Mouse (Mus musculus) kidney, postnatal 0 days (tissue): ENCODE measurements around the gene Ube3b. TPM values are rescaled to one million over a fixed set of nuclear protein-coding genes. Genes with fewer than 3 reads are reported as not detected.
A peak's percentile ranks its signal among the peaks of the same experiment; 100 is the strongest.

Source experiments
- ATAC-seq: fragments of 200-750 bp; cut with Nextera tagmentation; replicated peaks from 2 replicates; pipeline ENCODE4 v1.8.0; 2017; ENCODE audit warnings: low read depth, moderate number of reproducible peaks, moderate TSS enrichment, moderate library complexity; ENCODE audit not compliant: low FRiP score
- DNase-seq: peaks from one replicate; pipeline ENCODE4 v3.0.0-alpha.2; 2016; ENCODE audit warnings: low spot score
- H3K27ac ChIP-seq: fragments of 300-500 bp; sonication (generic); 2 replicates; pipeline ENCODE4 v1.5.1; 2014; ENCODE audit warnings: mild to moderate bottlenecking
- H3K27me3 ChIP-seq: fragments of 300-500 bp; sonication (generic); 2 replicates; pipeline ENCODE4 v1.6.1; 2014; ENCODE audit warnings: low read length, mixed read lengths; ENCODE audit not compliant: insufficient read depth
- H3K36me3 ChIP-seq: fragments of 300-500 bp; sonication (generic); 2 replicates; pipeline ENCODE4 v1.6.1; 2014; ENCODE audit warnings: low read length, mixed read lengths; ENCODE audit not compliant: insufficient read depth
- H3K4me1 ChIP-seq: fragments of 300-500 bp; sonication (generic); replicated peaks from 2 replicates; pipeline ENCODE4 v1.6.1; 2014; ENCODE audit warnings: antibody characterized with exemption, low read length, mixed read lengths; ENCODE audit not compliant: insufficient read depth
- H3K4me2 ChIP-seq: fragments of 300-500 bp; sonication (generic); 2 replicates; pipeline ENCODE4 v1.6.1; 2014; ENCODE audit warnings: mild to moderate bottlenecking, low read length, moderate library complexity, mixed read lengths
- H3K4me3 ChIP-seq: fragments of 300-500 bp; sonication (generic); replicated peaks from 2 replicates; pipeline ENCODE4 v1.5.1; 2014; ENCODE audit warnings: low read depth, low read length
- H3K9ac ChIP-seq: fragments of 300-500 bp; sonication (generic); 2 replicates; pipeline ENCODE4 v1.6.1; 2014; ENCODE audit warnings: low read depth, low read length
- H3K9me3 ChIP-seq: fragments of 300-500 bp; sonication (generic); replicated peaks from 2 replicates; pipeline ENCODE4 v1.6.1; 2016; ENCODE audit warnings: low read length, inconsistent platforms, mixed read lengths
- CTCF ChIP-seq: IDR thresholded peaks from 2 replicates; pipeline ENCODE4 v1.5.1; 2016; ENCODE audit warnings: antibody characterized with exemption, low read depth, mild to moderate bottlenecking, moderate library complexity
- WGBS: fragments of 180-500 bp; shearing (Covaris S2); extraction: QIAGEN DNeasy Blood & Tissue Kit; methylation state at CpG from one replicate; pipeline ENCODE4 v1.1.7; 2014; 5-methylcytosine and 5-hydroxymethylcytosine counted together
- polyA plus RNA-seq: library from polyadenylated mRNA; unstranded; fragments of >200 nt; fragmentation: Nextera tagmentation; extraction: Ambion mirVana; gene quantifications from 2 replicates; pipeline ENCODE4 v1.2.1, GENCODE M21; 2015

Ube3b gene
- polyA plus RNA-seq, 1 experiment from 2014 or later = 28.6 TPM

DNA sequence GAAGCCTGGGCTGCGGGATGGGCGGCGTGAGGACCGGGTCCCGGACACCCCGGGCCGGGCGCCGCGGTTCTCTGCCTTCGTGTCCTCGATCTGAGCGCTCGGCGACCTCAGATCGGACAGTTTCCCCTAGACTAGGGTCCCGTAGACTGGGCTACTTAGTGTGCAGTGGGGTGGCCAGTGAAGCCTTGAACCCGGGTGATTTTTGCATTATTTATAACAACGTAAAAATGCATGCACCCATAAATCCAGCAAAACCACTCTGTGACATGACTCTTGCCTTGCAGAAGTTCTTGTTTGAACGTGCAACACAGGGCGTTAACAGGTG, 63.9 kb downstream of the Ube3b start:
- Histone ChIP-seq H3K4me2 (peak overlapping the region; percentile 74), H3K4me3 (peak overlapping the region; percentile 74), H3K27ac (no peak overlapping the region), H3K36me3 (0 out of 2 replicates have a peak, but pooled peaks cover 4% of the 10 kb centered on the region), H3K27me3 (no peaks in the 10 kb centered on the region), H3K4me1 (peaks cover 12% of the 10 kb centered on the region), H3K9ac (peak overlapping the region; percentile 74), H3K9me3 (no peaks in the 10 kb centered on the region)
- WGBS = under 1% methylated on average over 21 of the region's 21 CpGs
- TF ChIP-seq CTCF = no peak
- ATAC-seq = no peak
- no peak for DNase-seq

DNA sequence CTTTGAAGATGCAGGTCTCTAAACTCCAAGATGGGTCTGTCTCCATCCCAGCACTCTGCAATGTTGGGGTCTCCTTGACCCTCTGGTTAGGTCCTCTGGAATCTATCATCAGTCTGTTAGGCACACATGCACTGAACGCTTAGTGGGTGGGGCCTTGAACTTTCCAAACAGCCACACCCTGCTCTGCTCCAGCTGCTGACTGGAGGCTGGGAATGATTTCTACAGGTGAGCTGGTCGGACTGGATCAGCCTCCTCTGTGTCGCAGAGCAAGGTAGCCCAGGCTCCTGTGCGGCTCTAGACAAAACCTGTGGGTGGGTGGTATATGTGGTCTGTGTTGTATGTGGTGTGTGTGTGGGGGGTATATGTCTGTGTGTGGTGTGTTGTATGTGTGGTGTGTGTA, 68.6 kb downstream of the Ube3b start:
- no peak overlapping the region for H3K27ac ChIP-seq
- H3K4me2 ChIP-seq = no peak overlapping the region
- no peak for TF ChIP-seq CTCF
- H3K36me3 ChIP-seq = 0 out of 2 replicates have a peak, but pooled peaks cover 10% of the 10 kb centered on the region
- H3K27me3 ChIP-seq = no peaks in the 10 kb centered on the region
- 85% methylated on average over 4 of the region's 4 CpGs for WGBS
- DNase-seq = no peak
- no peaks in the 10 kb centered on the region for H3K9me3 ChIP-seq
- ATAC-seq = no peak
- H3K9ac ChIP-seq = no peak overlapping the region
- H3K4me1 ChIP-seq = peaks cover 8% of the 10 kb centered on the region
- no peak overlapping the region for H3K4me3 ChIP-seq

DNA sequence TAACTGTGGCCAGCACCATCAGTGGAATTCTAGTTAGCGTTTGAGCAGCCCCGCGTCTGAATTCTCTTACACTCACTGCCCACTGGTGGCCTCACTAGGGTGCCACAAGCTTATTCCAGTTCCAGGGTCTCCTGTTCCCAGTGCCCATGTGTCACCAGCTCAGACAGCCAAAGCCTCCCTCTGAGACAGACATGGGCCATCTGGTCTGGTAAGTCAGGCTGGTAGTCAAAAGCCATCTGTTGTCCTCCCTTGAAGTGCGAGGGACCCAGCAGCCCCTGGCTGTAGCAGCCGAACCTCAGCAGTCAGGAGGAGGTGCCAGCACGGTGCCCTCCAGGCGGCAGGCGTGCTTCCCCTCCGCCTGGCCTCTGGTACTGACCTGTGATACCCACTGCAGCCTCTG, 75.9 kb downstream of the Ube3b start:
- Histone ChIP-seq H3K27me3 (no peaks in the 10 kb centered on the region), H3K4me3 (no peak overlapping the region), H3K4me1 (peaks cover 4% of the 10 kb centered on the region; the same call in 1 of the 2 replicates), H3K9me3 (no peaks in the 10 kb centered on the region), H3K4me2 (no peak overlapping the region), H3K27ac (no peak overlapping the region), H3K9ac (no peak overlapping the region), H3K36me3 (0 out of 2 replicates have a peak, but pooled peaks cover 6% of the 10 kb centered on the region)
- WGBS = 48% methylated on average over 9 of the region's 9 CpGs
- peak; percentile 35; the same call in 1 of the 2 replicates for ATAC-seq
- DNase-seq = peak; percentile 79
- peak; percentile 37; the same call in 1 of the 2 replicates for TF ChIP-seq CTCF

DNA sequence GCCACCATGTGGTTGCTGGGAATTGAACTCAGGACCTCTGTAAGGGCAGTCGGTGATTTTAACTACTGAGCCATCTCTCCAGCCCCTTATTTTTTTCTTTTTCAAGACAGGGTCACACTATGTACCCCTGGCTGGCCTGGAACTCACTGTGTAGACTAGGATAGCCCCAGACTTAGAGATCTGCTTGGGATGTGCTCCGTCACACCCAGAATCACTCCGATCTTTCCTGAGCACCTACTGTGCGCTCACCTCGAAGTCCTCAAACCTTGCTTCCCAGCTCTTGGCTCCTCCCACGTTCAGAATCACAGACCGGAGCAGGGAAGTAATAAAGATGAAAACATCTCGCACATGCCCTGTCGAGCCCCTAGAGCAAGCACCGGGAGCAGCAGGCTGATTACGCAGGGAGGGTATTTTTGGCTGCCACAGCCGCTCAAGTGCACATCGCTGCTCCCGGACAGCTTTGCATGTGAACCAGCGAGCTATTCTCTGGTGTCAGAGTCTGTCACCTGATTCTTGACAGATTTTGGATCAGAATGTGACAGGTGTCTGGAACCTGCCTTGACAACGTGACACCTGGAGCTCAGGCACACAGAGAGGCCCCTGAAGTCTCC, 76.7 kb downstream of the Ube3b start:
- Histone ChIP-seq H3K27ac (no peak overlapping the region), H3K4me3 (no peak overlapping the region), H3K9me3 (no peaks in the 10 kb centered on the region), H3K36me3 (0 out of 2 replicates have a peak, but pooled peaks cover 6% of the 10 kb centered on the region), H3K9ac (no peak overlapping the region), H3K4me1 (peaks cover 4% of the 10 kb centered on the region; the same call in 1 of the 2 replicates), H3K4me2 (no peak overlapping the region), H3K27me3 (no peaks in the 10 kb centered on the region)
- DNase-seq = no peak
- no peak for ATAC-seq
- WGBS = 53% methylated on average over 16 of the region's 16 CpGs
- no peak for TF ChIP-seq CTCF

DNA sequence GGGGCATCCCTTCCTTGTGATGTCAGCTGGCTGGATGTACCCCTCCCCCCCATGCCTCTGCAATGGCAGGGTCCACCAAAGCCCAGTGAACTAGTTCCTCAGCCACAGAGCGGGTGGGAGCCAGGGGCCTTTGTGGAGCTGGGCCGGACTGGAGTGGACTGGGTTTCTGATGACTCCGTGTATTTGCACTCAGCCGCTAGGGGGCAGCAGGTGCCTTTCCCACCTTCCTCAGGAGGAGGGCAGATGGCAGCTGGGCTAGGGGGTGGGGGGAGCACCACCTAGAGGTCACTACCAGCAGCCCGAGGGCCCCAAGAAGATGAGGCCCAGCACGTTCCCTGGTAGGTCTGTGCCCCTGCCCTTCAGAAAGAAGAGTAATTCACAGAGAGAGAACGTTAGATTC, 80.8 kb downstream of the Ube3b start:
- Histone ChIP-seq H3K9ac (no peak overlapping the region), H3K27me3 (no peaks in the 10 kb centered on the region), H3K4me3 (no peak overlapping the region), H3K27ac (no peak overlapping the region), H3K4me2 (no peak overlapping the region), H3K36me3 (no peaks in the 10 kb centered on the region), H3K9me3 (no peaks in the 10 kb centered on the region), H3K4me1 (peaks cover 6% of the 10 kb centered on the region; the same call in 1 of the 2 replicates)
- ATAC-seq (peak; percentile 70), DNase-seq (peak; percentile 79)
- WGBS = 8% methylated on average over 7 of the region's 7 CpGs
- peak; percentile 96 for TF ChIP-seq CTCF

DNA sequence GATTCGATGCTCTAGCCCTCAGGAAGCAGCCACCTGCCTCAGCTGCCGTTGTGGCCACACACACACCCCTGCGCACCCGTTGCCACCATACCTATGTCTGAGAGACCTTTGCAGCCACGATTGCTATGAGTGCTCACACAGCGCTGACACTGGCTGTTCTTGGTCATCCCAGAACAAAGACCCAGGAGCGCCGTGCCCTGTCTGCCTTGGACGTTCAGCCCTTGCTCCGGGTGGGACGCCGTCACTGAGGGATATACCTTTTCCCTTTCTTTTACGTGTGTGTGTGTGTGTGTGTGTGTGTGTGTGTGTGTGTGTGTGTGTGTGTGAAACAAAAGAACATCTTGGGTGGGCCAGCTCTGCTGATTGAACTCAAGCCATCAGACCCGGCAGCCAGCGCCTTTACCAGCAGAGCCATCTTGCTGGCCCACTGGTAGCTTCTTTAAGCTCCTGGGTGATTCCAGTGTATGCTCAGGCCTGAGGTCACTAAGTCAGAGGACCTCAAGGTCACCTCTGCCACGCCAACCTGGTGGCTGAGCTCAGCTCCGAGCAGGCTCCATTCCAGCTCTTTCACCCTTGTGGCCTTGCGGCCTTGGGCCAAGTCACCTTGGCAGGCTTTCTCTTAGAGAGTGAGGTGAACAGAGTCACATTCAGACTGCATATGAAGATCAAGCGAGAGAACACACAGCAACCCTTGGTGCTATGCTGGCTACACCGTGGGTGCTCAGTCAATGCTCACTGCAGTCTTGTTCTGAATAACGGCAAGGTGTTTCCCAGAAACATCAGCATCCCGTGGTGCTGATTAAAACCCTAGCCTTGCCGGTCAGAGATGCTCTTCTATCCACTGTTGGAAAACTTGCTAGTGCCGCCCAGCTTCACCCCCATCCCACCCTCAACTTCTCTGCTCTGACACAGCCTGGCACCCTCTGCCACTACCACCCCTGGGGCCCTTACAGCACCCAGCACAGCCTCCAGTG, 81.9 kb downstream of the Ube3b start:
- Histone ChIP-seq H3K9me3 (no peaks in the 10 kb centered on the region), H3K27me3 (no peaks in the 10 kb centered on the region), H3K9ac (no peak overlapping the region), H3K27ac (no peak overlapping the region), H3K4me1 (peaks cover 9% of the 10 kb centered on the region; the same call in 1 of the 2 replicates), H3K36me3 (no peaks in the 10 kb centered on the region), H3K4me3 (no peak overlapping the region), H3K4me2 (no peak overlapping the region)
- ATAC-seq = no peak
- 84% methylated on average over 24 of the region's 24 CpGs for WGBS
- TF ChIP-seq CTCF = no peak
- no peak for DNase-seq
